Comparison of ENCODE assay signal across 28 mouse cellular contexts in the genomic region with DNA sequence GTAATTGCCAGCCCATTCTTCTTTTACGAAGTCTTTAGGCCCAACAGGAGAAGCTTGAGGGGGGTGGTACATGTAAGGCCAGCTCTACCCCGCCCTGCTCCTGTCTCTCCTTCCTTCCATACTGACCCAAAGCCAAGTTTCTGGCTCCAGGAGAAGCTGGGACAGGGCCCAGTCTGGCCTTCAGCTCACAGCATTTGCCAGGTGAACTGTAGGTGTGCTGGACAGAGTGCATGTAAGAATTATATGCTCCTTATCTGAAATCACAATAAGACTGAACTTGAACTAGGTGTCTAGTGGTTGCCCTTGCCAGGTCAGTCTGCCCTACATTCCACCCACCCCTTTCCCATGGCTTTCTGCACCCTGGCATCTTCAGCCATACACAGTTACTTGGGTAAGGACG.
DNase-seq lines count a peak whose midpoint lies in the region; ATAC-seq and TF ChIP-seq lines count a peak whose summit lies in the region.
"Had no signal": no experiment of that assay in that cellular context is flagged by ENCODE, and none has a peak within 500 bp of the region (broad histone marks: within the 10 kb centered on the region; RNA-seq: fewer than 3 reads in every experiment).

No protein-coding gene starts in this region.

- H3K9me3 ChIP-seq in kidney, embryonic 16.5 days (ENCODE audit: low read length), result no peaks in the 10 kb centered on the region
- H3K9me3 ChIP-seq: G1E; hindbrain, embryonic 13.5 days; limb, embryonic 13.5 days; liver, embryonic 12.5 days; megakaryocyte, embryonic 14.5 days; midbrain, embryonic 12.5 days had no signal

- H3K36me3 ChIP-seq in kidney, embryonic 16.5 days (ENCODE audit: insufficient read depth, low read length), result no peaks in the 10 kb centered on the region
- H3K36me3 ChIP-seq in kidney, adult 2 months (ENCODE audit: control insufficient read depth, insufficient read depth, low read length), result no peaks in the 10 kb centered on the region
- H3K36me3 ChIP-seq: G1E; hindbrain, embryonic 13.5 days; limb, embryonic 13.5 days; liver, embryonic 12.5 days; midbrain, embryonic 12.5 days had no signal

- TF ChIP-seq CTCF in kidney, adult 2 months (conservative IDR thresholded peaks at IDR 0.05; ENCODE audit: insufficient read depth, insufficient read length, low read depth, low read length), result no peak

- TF ChIP-seq POLR2A in kidney, adult 2 months (IDR thresholded peaks at IDR 0.05; ENCODE audit: low read depth, low read length), result no peak

- 0 out of 2 replicates have a peak, but pooled peaks cover 4% of the 10 kb centered on the region for H3K27me3 ChIP-seq in kidney, embryonic 16.5 days (ENCODE audit: insufficient read depth, low read length)
- no peaks in the 10 kb centered on the region; the same call in 1 of the 2 replicates for H3K27me3 ChIP-seq in kidney, adult 2 months (replicated peaks; ENCODE audit: control insufficient read depth, insufficient read depth, low read length)
- H3K27me3 ChIP-seq: liver, embryonic 12.5 days; megakaryocyte, embryonic 14.5 days had no signal

- no peak overlapping the region for H3K4me2 ChIP-seq in kidney, embryonic 16.5 days (replicated peaks; ENCODE audit: low read depth, low read length)
- H3K4me2 ChIP-seq: heart, embryonic 11.5 days; hindbrain, embryonic 13.5 days; limb, embryonic 13.5 days; liver, embryonic 12.5 days; midbrain, embryonic 12.5 days had no signal

- ATAC-seq in cerebellum, adult (ENCODE audit: insufficient number of reproducible peaks, low FRiP score, low TSS enrichment), result no peak
- no peak for ATAC-seq in kidney, embryonic 16.5 days (ENCODE audit: low FRiP score, low TSS enrichment)
- ATAC-seq: forebrain, embryonic 14.5 days; intestine, embryonic 16.5 days; liver, embryonic 12.5 days; liver, postnatal 0 days; lung, postnatal 0 days had no signal

- WGBS in kidney, embryonic 16.5 days, result 87% methylated on average over 3 of the region's 3 CpGs
- 87% methylated on average over 3 of the region's 3 CpGs for WGBS in kidney, adult 2 months

- peak overlapping the region; percentile 14; the same call in 1 of the 2 replicates for H3K27ac ChIP-seq in kidney, embryonic 16.5 days (ENCODE audit: low read length)
- H3K27ac ChIP-seq in kidney, adult 2 months (ENCODE audit: insufficient read depth, low read depth, low read length), result no peak overlapping the region
- H3K27ac ChIP-seq: hindbrain, embryonic 13.5 days; kidney, postnatal 0 days; limb, embryonic 13.5 days; liver, embryonic 12.5 days; midbrain, embryonic 12.5 days had no signal

- H3K4me1 ChIP-seq in kidney, embryonic 16.5 days (ENCODE audit: insufficient read depth, low read length), result peaks cover 11% of the 10 kb centered on the region; the same call in 1 of the 2 replicates
- H3K4me1 ChIP-seq in kidney, adult 2 months (ENCODE audit: control insufficient read depth, insufficient read depth, low read length), result no peaks in the 10 kb centered on the region
- H3K4me1 ChIP-seq: hindbrain, embryonic 13.5 days; limb, embryonic 13.5 days; liver, embryonic 12.5 days; megakaryocyte, embryonic 14.5 days had no signal

- no peak overlapping the region for H3K4me3 ChIP-seq in kidney, embryonic 16.5 days (ENCODE audit: low read length)
- H3K4me3 ChIP-seq in kidney, adult 2 months (ENCODE audit: insufficient read depth, low read depth, low read length), result no peak overlapping the region
- H3K4me3 ChIP-seq: hindbrain, embryonic 13.5 days; limb, embryonic 13.5 days; liver, embryonic 12.5 days; megakaryocyte, embryonic 14.5 days; midbrain, embryonic 12.5 days had no signal

- H3K9ac ChIP-seq in kidney, embryonic 16.5 days (replicated peaks; ENCODE audit: low read length), result no peak overlapping the region
- H3K9ac ChIP-seq: hindbrain, embryonic 13.5 days; limb, embryonic 13.5 days; liver, embryonic 12.5 days; liver, postnatal 0 days; midbrain, embryonic 12.5 days had no signal

- DNase-seq in cerebellum, adult 11 months, result peak; percentile 6
- no peak for DNase-seq in kidney, adult 2 months
- DNase-seq in cerebellum, postnatal 14 days, result peak; percentile 70 to 84
- DNase-seq in lung, adult 18-20 months, result no peak
- DNase-seq in adrenal gland, postnatal 14 days, result no peak
- DNase-seq in kidney, adult 18-20 months, result no peak
- DNase-seq: adrenal gland, postnatal 10 days; gastrocnemius, postnatal 14 days; heart, adult 18-20 months; heart, postnatal 4 days; liver, postnatal 0 days; lung, postnatal 4 days; retina, postnatal 1 day; right cerebral cortex, postnatal 14 days; thymus, postnatal 25 days had no signal

Comparison
In these comparisons a context has a peak if more than half of its experiments do, and no peak if none do; other contexts are left out.
1. DNase-seq: peak in cerebellum, adult 11 months (single experiment) and cerebellum, postnatal 14 days (2 of 2); none in kidney, adult 2 months (single experiment), lung, adult 18-20 months (0 of 2), adrenal gland, postnatal 14 days (single experiment) and kidney, adult 18-20 months (single experiment).